Mouse (Mus musculus): ENCODE data around the gene Prdx2.

The Prdx2 gene

GRCm38 (mm10) chr8:84977435-84978247 is 8.3 kb downstream of the Prdx2 start:
- in situ Hi-C loops (cut with MboI) = no loop called here

GRCm38 (mm10) chr8:84978248-84978940 is 9.0 kb downstream of the Prdx2 start, which contains the start of gene Junb:
TSS of gene Junb (minus strand) at chr8:84978718.
- in situ Hi-C loops (cut with MboI) = no loop called here

- in situ Hi-C loops (cut with MboI) = loop anchor here (10.0 kb wide), 1 partner anchor 1235 kb away; the partner anchor contains the start of gene Adgre5
Measured at GRCm38 (mm10) chr8:84979599-84980421, 10.4 kb downstream of the Prdx2 start.

GRCm38 (mm10) chr8:84980622-84981358 is 11.4 kb downstream of the Prdx2 start:
- in situ Hi-C loops (cut with MboI) = loop anchor here (10.0 kb wide), 1 partner anchor 1236 kb away; the partner anchor contains the start of gene Adgre5

GRCm38 (mm10) chr8:84981644-84982498 is 12.5 kb downstream of the Prdx2 start:
- in situ Hi-C loops (cut with MboI) = loop anchor here (10.0 kb wide), 1 partner anchor 1237 kb away; the partner anchor contains the start of gene Adgre5

- in situ Hi-C loops (cut with MboI) = loop anchor here (10.0 kb wide), 1 partner anchor 1238 kb away; the partner anchor contains the start of gene Adgre5
Measured at GRCm38 (mm10) chr8:84982499-84983011, 13.2 kb downstream of the Prdx2 start.

GRCm38 (mm10) chr8:84984294-84985048 is 15.1 kb downstream of the Prdx2 start:
- in situ Hi-C loops (cut with MboI) = loop anchor here (10.0 kb wide), 1 partner anchor 1240 kb away; the partner anchor contains the start of gene Adgre5

- in situ Hi-C loops (cut with MboI) = loop anchor here (10.0 kb wide), 1 partner anchor 1240 kb away; the partner anchor contains the start of gene Adgre5
Measured at GRCm38 (mm10) chr8:84985049-84985683, 15.8 kb downstream of the Prdx2 start.

- in situ Hi-C loops (cut with MboI) = loop anchor here (10.0 kb wide), 1 partner anchor 1241 kb away; the partner anchor contains the start of gene Adgre5
Measured at GRCm38 (mm10) chr8:84985684-84986378, 16.4 kb downstream of the Prdx2 start.

GRCm38 (mm10) chr8:84986379-84986945 is 17.1 kb downstream of the Prdx2 start:
- in situ Hi-C loops (cut with MboI) = loop anchor here (10.0 kb wide), 1 partner anchor 1242 kb away; the partner anchor contains the start of gene Adgre5

- in situ Hi-C loops (cut with MboI) = loop anchor here (10.0 kb wide), 1 partner anchor 1243 kb away; the partner anchor contains the start of gene Adgre5
Measured at GRCm38 (mm10) chr8:84987388-84987787, 18.0 kb downstream of the Prdx2 start.

GRCm38 (mm10) chr8:84987903-84988302 is 18.5 kb downstream of the Prdx2 start:
- in situ Hi-C loops (cut with MboI) = loop anchor here (10.0 kb wide), 1 partner anchor 1243 kb away; the partner anchor contains the start of gene Adgre5

- in situ Hi-C loops (cut with MboI) = loop anchor here (10.0 kb wide), 1 partner anchor 1245 kb away; the partner anchor contains the start of gene Adgre5
Measured at GRCm38 (mm10) chr8:84989311-84989731, 19.9 kb downstream of the Prdx2 start.

GRCm38 (mm10) chr8:84989810-84990209 is 20.4 kb downstream of the Prdx2 start:
- in situ Hi-C loops (cut with MboI) = loop anchor here (10.0 kb wide), 1 partner anchor 1245 kb away; the partner anchor contains the start of gene Adgre5

GRCm38 (mm10) chr8:84990349-84990748 is 21.0 kb downstream of the Prdx2 start, which contains the start of gene Hook2:
TSS of gene Hook2 (plus strand) at chr8:84990603.
- in situ Hi-C loops (cut with MboI) = no loop called here

GRCm38 (mm10) chr8:84990836-84991235 is 21.4 kb downstream of the Prdx2 start:
- in situ Hi-C loops (cut with MboI) = no loop called here

GRCm38 (mm10) chr8:84994375-84994774 is 25.0 kb downstream of the Prdx2 start:
- in situ Hi-C loops (cut with MboI) = no loop called here
